Mouse (Mus musculus): ENCODE data around the gene Gcnt4. TPM values are rescaled to one million over a fixed set of nuclear protein-coding genes. Genes with fewer than 3 reads are reported as not detected.
A peak's percentile ranks its signal among the peaks of the same experiment; 100 is the strongest.
"Not testable (repeated sequence)": the region's sequence is repeated elsewhere in the genome, so short reads cannot be mapped to it uniquely, and the experiment has no call there.

Gene Gcnt4
- total RNA-seq (2022): under 1 TPM in 1 of 4 experiments, not detected in 3; 0.05 TPM

- peak in 1 of 2 experiments; percentile 5 for DNase-seq (ENCODE audit: low spot score in 2 of 2)
Measured at GRCm38 (mm10) chr13:96923999-96924961, at the start of gene Gcnt4. TSS of gene Gcnt4 (plus strand) at chr13:96924689.

DNA sequence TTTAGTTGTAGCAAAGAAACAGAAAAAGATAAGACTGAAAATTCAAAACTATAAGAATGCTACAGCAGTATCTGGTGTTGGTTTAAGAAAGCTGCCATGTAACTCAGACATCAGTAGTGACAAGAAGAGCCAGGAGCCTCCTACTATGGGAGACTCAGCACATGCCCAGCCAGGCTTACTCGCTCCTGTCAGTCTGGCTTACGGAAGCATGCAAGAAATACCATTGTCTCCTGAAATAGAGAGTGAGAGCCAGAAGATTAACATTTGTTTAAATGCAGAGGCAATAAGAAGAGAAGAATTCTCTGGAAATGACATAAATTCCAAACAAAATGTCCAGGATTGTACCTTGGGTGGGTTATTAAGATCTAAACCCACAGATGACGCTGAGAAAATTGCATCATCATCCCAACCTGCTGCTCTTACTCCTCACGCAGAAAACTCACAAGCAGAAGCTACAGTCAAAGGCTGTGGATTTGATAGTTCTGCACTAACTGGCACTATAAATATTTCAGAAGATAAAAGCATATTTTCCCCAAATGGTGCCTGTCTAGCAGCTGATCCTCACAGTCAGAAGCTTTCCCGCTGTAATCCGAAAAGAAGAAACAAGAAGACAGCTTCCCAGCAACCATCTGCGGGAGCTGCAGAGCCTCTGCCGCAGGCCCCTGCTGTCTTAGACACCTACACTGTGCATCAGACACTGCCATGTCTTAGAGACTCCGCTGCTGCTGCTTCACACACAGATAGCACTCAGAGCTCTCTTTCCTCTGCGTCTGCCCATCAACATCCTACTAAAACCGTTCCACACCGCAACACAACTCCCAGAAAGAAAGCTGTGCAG, 46.0 kb upstream of the Gcnt4 start:
- DNase-seq (ENCODE audit: low spot score in 2 of 2): no peak

- no peak for DNase-seq (ENCODE audit: low spot score in 2 of 2)
Measured at GRCm38 (mm10) chr13:96884534-96884933, 40.0 kb upstream of the Gcnt4 start.

GRCm38 (mm10) chr13:96889985-96890384, 34.5 kb upstream of the Gcnt4 start:
- DNase-seq (ENCODE audit: low spot score in 2 of 2): no peak

- no peak for DNase-seq (ENCODE audit: low spot score in 2 of 2)
Measured at GRCm38 (mm10) chr13:96895144-96895543, 29.3 kb upstream of the Gcnt4 start.

GRCm38 (mm10) chr13:96906717-96907116, 17.8 kb upstream of the Gcnt4 start:
- no peak for DNase-seq (ENCODE audit: low spot score in 2 of 2)

DNA sequence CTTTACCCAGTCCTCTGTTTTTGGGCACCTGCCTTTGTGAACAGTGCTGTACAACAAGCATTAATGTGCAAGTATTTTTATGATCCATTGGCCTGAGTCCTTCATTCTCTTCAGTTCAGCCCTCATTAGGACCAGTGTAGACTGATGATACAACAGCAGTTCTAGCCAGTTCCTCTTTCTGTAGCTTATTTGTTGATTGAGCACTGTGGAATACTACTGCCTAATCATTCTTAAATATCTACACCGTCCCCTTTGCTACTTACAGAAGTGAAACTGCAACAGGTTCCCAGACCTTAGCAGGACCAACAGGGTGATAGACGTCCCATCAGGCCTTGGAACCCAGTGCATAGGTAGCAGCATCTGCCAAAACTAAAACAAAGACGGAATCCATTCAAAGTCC, 13.3 kb upstream of the Gcnt4 start:
- DNase-seq (ENCODE audit: low spot score in 2 of 2): no peak

DNA sequence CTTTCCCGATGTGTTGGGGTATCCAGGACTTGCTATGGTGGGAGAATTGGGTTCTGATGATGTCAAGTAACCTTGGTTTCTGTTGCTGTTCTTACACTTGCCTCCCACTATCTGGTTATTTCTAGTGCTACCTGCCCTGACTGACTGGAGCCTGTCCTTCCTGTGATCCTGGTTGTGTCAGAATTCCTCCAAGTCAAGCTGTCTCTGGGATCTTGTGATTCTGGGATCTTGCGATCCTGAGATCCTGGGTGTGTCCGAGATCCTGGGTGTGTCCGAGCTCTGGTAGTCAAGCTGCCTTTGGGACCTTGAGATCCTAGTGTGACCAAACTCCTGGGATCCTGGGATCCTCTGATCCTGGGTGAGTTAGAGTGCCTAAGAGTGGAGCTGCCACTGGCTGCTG, 1.4 kb upstream of the Gcnt4 start:
- not testable (repeated sequence) for DNase-seq (ENCODE audit: low spot score in 2 of 2)

- DNase-seq (ENCODE audit: low spot score in 2 of 2): no peak
Measured at GRCm38 (mm10) chr13:96924985-96925745, 676 bp downstream of the Gcnt4 start.

GRCm38 (mm10) chr13:96925991-96926725, 1.7 kb downstream of the Gcnt4 start:
- no peak for DNase-seq (ENCODE audit: low spot score in 2 of 2)

- no peak for DNase-seq (ENCODE audit: low spot score in 2 of 2)
Measured at GRCm38 (mm10) chr13:96927781-96928180, 3.3 kb downstream of the Gcnt4 start.

DNA sequence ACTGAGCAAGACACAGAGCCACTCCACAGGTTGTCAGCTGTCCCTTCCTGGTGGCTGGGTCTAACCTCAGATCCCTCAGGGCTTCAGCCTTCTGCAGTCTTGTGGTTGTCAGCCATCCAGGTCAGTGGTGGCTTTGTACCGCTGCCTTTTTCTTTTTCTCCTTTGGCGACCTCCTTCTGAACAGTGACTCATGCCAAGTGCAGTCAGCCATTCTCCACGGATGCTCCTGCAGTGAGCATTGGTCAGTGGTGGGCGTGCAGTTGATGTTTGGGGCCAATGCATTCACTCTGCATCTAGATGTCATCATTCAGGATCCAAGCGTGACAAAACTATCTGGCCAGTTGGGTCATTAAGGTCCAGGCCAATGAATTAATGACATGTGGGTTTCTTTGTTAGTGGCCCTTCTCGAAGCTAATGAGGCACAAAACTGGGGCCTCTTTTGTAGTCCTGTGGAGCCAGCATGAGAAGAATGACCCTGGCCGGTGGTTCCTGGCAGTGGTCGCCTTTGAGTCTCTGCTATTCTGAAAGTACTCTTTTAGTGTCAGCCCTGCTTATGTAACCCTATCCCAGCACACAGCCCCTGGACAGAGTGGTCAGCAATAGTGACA, 4.0 kb downstream of the Gcnt4 start:
- no peak for DNase-seq (ENCODE audit: low spot score in 2 of 2)

GRCm38 (mm10) chr13:96932745-96933144, 8.3 kb downstream of the Gcnt4 start:
- no peak for DNase-seq (ENCODE audit: low spot score in 2 of 2)

DNA sequence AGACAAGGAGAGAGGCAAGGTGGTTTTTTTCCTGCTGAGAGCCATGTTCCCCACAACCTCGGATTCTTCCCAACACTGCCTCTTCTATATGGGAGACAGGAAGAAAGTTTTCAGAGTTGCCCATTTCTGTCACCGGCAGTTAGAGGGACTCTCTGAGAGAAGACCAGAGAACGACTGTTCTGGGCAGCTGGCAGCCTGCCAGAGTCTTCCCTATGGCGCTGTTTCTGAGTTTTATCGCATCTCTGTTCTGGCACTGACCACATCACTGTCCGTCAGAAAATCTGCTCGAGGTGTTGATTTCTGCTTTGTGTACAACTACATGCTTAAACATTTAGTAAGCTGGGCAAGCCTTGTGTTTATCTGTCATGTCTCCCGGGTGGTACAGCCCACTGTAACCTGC, 8.9 kb downstream of the Gcnt4 start:
- DNase-seq (ENCODE audit: low spot score in 2 of 2): no peak

GRCm38 (mm10) chr13:96936173-96936777, 11.8 kb downstream of the Gcnt4 start:
- no peak for DNase-seq (ENCODE audit: low spot score in 2 of 2)

GRCm38 (mm10) chr13:96937059-96937558, 12.6 kb downstream of the Gcnt4 start:
- DNase-seq (ENCODE audit: low spot score in 2 of 2): no peak

- no peak for DNase-seq (ENCODE audit: low spot score in 2 of 2)
Measured at GRCm38 (mm10) chr13:96939680-96940079, 15.2 kb downstream of the Gcnt4 start.

DNA sequence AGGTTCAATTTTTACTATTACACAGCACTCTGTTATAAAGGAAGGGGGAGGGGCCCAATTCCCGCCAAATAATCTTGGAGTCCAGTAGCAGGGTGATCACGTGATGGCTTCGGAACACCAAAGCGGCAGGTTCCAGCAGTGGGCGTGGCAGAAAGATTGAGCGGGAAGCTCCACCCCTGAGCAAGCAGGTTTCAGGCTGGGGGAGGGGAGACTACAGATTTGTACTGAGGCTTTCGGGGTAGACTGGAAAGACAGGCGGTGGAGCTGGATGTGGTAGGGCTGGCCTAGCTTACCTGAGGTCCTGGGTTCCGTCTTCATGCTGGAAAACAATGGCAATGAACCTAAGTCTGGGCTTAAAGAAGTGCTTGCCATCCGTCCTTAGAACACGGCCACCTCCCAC, 17.0 kb downstream of the Gcnt4 start:
- DNase-seq (ENCODE audit: low spot score in 2 of 2): not testable (repeated sequence)

GRCm38 (mm10) chr13:96943571-96943970, 19.1 kb downstream of the Gcnt4 start:
- no peak for DNase-seq (ENCODE audit: low spot score in 2 of 2)

- no peak for DNase-seq (ENCODE audit: low spot score in 2 of 2)
Measured at GRCm38 (mm10) chr13:96945748-96946147, 21.3 kb downstream of the Gcnt4 start.

Measured in gastrocnemius, adult 8-10 months (tissue).